Mouse (Mus musculus) MEL (cell line): ENCODE results near the gene Foxd3. TPM values are rescaled to one million over a fixed set of nuclear protein-coding genes. Genes with fewer than 3 reads are reported as not detected.

ENCODE experiments used
- DNase-seq: peaks from one replicate; pipeline ENCODE4 v3.0.0; 2011; ENCODE audit warnings: low read depth, low spot score
- H3K27ac ChIP-seq: 2 replicates; pipeline ENCODE4 v1.5.1; 2012; ENCODE audit warnings: low read depth, mild to moderate bottlenecking, control low read depth, low read length, moderate library complexity; ENCODE audit not compliant: control insufficient read depth
- H3K27me3 ChIP-seq, 2 experiments: fragments of 150-350 bp in 1 of 2; sonication (generic) in 1 of 2; 2 replicates each; pipeline ENCODE4 v1.6.1; 2012; ENCODE audit warnings: low read length in 2 of 2, mild to moderate bottlenecking in 2 of 2, improper control_type of control experiment in 1 of 2, moderate library complexity in 1 of 2; ENCODE audit not compliant: insufficient read depth in 2 of 2, control insufficient read depth in 1 of 2
- H3K36me3 ChIP-seq, 2 experiments: 2 replicates each; pipeline ENCODE4 v1.6.1; 2012 to 2014; ENCODE audit warnings: low read length in 2 of 2, improper control_type of control experiment in 1 of 2, inconsistent platforms in 1 of 2, mild to moderate bottlenecking in 1 of 2; ENCODE audit not compliant: insufficient read depth in 2 of 2, control insufficient read depth in 1 of 2
- H3K4me1 ChIP-seq, 2 experiments: fragments of 150-350 bp in 1 of 2; sonication (generic) in 1 of 2; 2 replicates each; pipeline ENCODE4 v1.6.1; 2012; ENCODE audit warnings: low read length in 2 of 2, improper control_type of control experiment in 1 of 2, mild to moderate bottlenecking in 1 of 2; ENCODE audit not compliant: insufficient read depth in 2 of 2, control insufficient read depth in 1 of 2
- H3K4me3 ChIP-seq, 2 experiments: fragments of 150-350 bp in 1 of 2; sonication (generic) in 1 of 2; 2 replicates each; pipeline ENCODE4 v1.5.1; 2012; ENCODE audit warnings: low read depth in 2 of 2, low read length in 2 of 2, mild to moderate bottlenecking in 2 of 2, moderate library complexity in 2 of 2, control low read depth in 1 of 2, improper control_type of control experiment in 1 of 2; ENCODE audit not compliant: control insufficient read depth in 1 of 2, insufficient read depth in 1 of 2
- H3K79me2 ChIP-seq: 2 replicates; pipeline ENCODE4 v1.6.1; 2012; ENCODE audit warnings: mild to moderate bottlenecking, low read length, moderate library complexity; ENCODE audit not compliant: control insufficient read depth, poor library complexity, insufficient read depth
- H3K9ac ChIP-seq: 2 replicates; pipeline ENCODE4 v1.6.1; 2012; ENCODE audit warnings: low read depth, mild to moderate bottlenecking, control low read depth, low read length, moderate library complexity; ENCODE audit not compliant: control insufficient read depth, poor library complexity, severe bottlenecking
- H3K9me3 ChIP-seq: fragments of 150-350 bp; sonication (generic); replicated peaks from 2 replicates; pipeline ENCODE4 v1.6.1; 2012; ENCODE audit warnings: mild to moderate bottlenecking, low read length, improper control_type of control experiment, moderate library complexity; ENCODE audit not compliant: insufficient read depth
- CTCF ChIP-seq, 3 experiments: IDR thresholded peaks in 2 of 3; conservative IDR thresholded peaks in 1 of 3; 2 replicates each; pipeline ENCODE4 v1.5.1; 2011 to 2012; ENCODE audit warnings: low read length in 3 of 3, low read depth in 2 of 3, mild to moderate bottlenecking in 2 of 3, improper control_type of control experiment in 1 of 3, inconsistent platforms in 1 of 3, mixed read lengths in 1 of 3, moderate library complexity in 1 of 3; ENCODE audit not compliant: control insufficient read depth in 1 of 3, insufficient read depth in 1 of 3, poor library complexity in 1 of 3, severe bottlenecking in 1 of 3
- ELF1 ChIP-seq: IDR thresholded peaks from 2 replicates; pipeline ENCODE4 v1.6.1; 2014; ENCODE audit warnings: low read depth, mild to moderate bottlenecking, inconsistent platforms, low read length, improper control_type of control experiment, moderate library complexity
- EP300 ChIP-seq, 2 experiments: IDR thresholded peaks; 2 replicates each; pipeline ENCODE4 v1.6.1; 2011; ENCODE audit warnings: improper control_type of control experiment in 2 of 2, low read length in 2 of 2, low read depth in 1 of 2, mild to moderate bottlenecking in 1 of 2
- GATA1 ChIP-seq: IDR thresholded peaks from 2 replicates; pipeline ENCODE4 v1.6.1; 2011; ENCODE audit warnings: low read depth, low read length, improper control_type of control experiment
- HCFC1 ChIP-seq: IDR thresholded peaks from 2 replicates; pipeline ENCODE4 v1.6.1; 2012; ENCODE audit warnings: low read depth, mild to moderate bottlenecking, inconsistent platforms, low read length, improper control_type of control experiment, moderate library complexity
- JUND ChIP-seq: IDR thresholded peaks from 2 replicates; pipeline ENCODE4 v1.6.1; 2011; ENCODE audit warnings: low read depth, mild to moderate bottlenecking, improper control_type of control experiment, low read length
- MXI1 ChIP-seq: IDR thresholded peaks from 2 replicates; pipeline ENCODE4 v1.6.1; 2011; ENCODE audit warnings: mild to moderate bottlenecking, low read depth, low read length, improper control_type of control experiment
- MYC ChIP-seq: IDR thresholded peaks from 2 replicates; pipeline ENCODE4 v1.6.1; 2011; ENCODE audit warnings: low read depth, mild to moderate bottlenecking, low read length, improper control_type of control experiment, moderate library complexity
- POLR2AphosphoS5 ChIP-seq: IDR thresholded peaks from 2 replicates; pipeline ENCODE4 v1.6.1; 2012; ENCODE audit warnings: low read depth, borderline replicate concordance, mild to moderate bottlenecking, inconsistent platforms, low read length, moderate library complexity, mixed read lengths
- RAD21 ChIP-seq: IDR thresholded peaks from 2 replicates; pipeline ENCODE4 v1.6.1; 2011; ENCODE audit warnings: mild to moderate bottlenecking, low read depth, low read length, improper control_type of control experiment
- SMC3 ChIP-seq: IDR thresholded peaks from 2 replicates; pipeline ENCODE4 v1.6.1; 2011; ENCODE audit warnings: low read depth, low read length, improper control_type of control experiment
- TBP ChIP-seq: IDR thresholded peaks from 2 replicates; pipeline ENCODE4 v1.8.0; 2011; ENCODE audit warnings: low read depth, low read length, improper control_type of control experiment
- TCF12 ChIP-seq: IDR thresholded peaks from 2 replicates; pipeline ENCODE4 v1.6.1; 2014; ENCODE audit warnings: low read depth, mild to moderate bottlenecking, inconsistent platforms, low read length, improper control_type of control experiment, moderate library complexity
- UBTF ChIP-seq: IDR thresholded peaks from 2 replicates; pipeline ENCODE4 v1.6.1; 2012; ENCODE audit warnings: low read depth, mild to moderate bottlenecking, inconsistent platforms, low read length, improper control_type of control experiment, moderate library complexity, borderline replicate concordance; ENCODE audit not compliant: insufficient read depth
- USF1 ChIP-seq: IDR thresholded peaks from 2 replicates; pipeline ENCODE4 v1.6.1; 2014; ENCODE audit warnings: low read depth, mild to moderate bottlenecking, inconsistent platforms, low read length, improper control_type of control experiment, moderate library complexity
- USF2 ChIP-seq, 2 experiments: IDR thresholded peaks; 2 replicates each; pipeline ENCODE4 v1.6.1; 2011 to 2012; ENCODE audit warnings: improper control_type of control experiment in 2 of 2, low read length in 2 of 2, borderline replicate concordance in 1 of 2, inconsistent platforms in 1 of 2, low read depth in 1 of 2, mild to moderate bottlenecking in 1 of 2; ENCODE audit not compliant: insufficient read depth in 1 of 2
- ZKSCAN1 ChIP-seq: IDR thresholded peaks from 2 replicates; pipeline ENCODE4 v1.6.1; 2012; ENCODE audit warnings: low read depth, mild to moderate bottlenecking, inconsistent platforms, low read length, improper control_type of control experiment, moderate library complexity
- ZMIZ1 ChIP-seq: IDR thresholded peaks from 2 replicates; pipeline ENCODE4 v1.6.1; 2012; ENCODE audit warnings: low read depth, mild to moderate bottlenecking, inconsistent platforms, low read length, improper control_type of control experiment, moderate library complexity
- ZNF384 ChIP-seq: IDR thresholded peaks from 2 replicates; pipeline ENCODE4 v1.6.1; 2012; ENCODE audit warnings: low read depth, mild to moderate bottlenecking, inconsistent platforms, low read length, improper control_type of control experiment
- polyA plus RNA-seq, 2 experiments: library from polyadenylated mRNA; stranded (reverse) in 1 of 2; unstranded in 1 of 2; fragments of >175 nt in 1 of 2; fragments of >200 nt in 1 of 2; gene quantifications; 2 replicates each; pipeline versions ENCODE4 v1.2.1 to v1.2.4; 2012; ENCODE audit warnings: low replicate concordance in 2 of 2, low read depth in 1 of 2; ENCODE audit not compliant: insufficient read length in 2 of 2, insufficient read depth in 1 of 2, missing spikeins in 1 of 2
- total RNA-seq: library from RNA; depleted of rRNA; stranded (reverse); fragments of 300-350 nt; gene quantifications from 2 replicates; pipeline ENCODE4 v1.2.3, GENCODE M21; 2012

Foxd3 gene
- total and polyA plus RNA-seq, 3 experiments, result not detected

DNA sequence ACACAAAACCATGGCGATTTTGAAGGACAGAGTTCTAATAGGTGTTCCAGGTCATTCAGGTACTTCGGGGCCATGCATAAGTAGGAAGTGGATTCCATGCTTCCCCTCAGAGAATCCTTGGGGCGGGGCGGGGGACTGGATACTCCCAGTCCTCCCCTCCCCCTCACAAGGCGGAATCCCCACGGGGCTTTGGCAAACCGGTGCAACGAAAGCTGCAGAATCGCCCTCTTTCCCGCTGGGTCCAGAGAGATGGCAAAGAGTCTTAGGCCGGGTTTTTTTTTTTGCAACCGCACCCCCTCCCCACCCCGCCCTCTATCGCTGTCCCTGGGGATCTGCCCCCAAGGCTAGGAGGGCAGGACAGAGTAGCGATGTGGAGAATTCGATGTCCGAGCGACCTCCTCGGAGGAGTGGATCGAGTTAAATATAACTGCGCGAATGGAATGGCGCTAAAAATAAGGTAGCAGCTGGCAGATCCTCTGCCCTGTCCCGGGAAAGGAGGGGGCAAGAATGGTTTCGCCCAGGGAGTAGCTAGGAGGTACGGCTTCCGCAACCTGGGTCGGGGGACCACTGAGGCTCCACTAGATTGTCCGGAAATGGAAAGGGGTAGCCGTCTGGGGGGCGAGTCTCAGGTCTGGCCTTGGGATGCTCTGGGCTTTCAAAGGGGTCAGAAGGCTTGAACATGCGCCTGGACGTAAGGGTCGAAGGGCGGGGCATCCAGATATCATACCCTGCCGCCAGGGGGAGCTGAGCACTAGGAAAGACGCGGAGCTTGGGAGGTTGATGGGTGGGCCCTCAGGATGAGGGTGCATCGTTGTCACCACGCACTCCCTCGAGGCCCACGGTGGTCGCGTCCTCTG is 5.8 kb upstream of the Foxd3 start:
- no peak for TF ChIP-seq ZNF384
- no peak for TF ChIP-seq CTCF (IDR thresholded peaks at IDR 0.05 in 2 of 3, conservative IDR thresholded peaks at IDR 0.05 in 1 of 3; ENCODE audit: control insufficient read depth in 1 of 3, insufficient read depth in 1 of 3, low read depth in 2 of 3, low read length in 3 of 3, poor library complexity in 1 of 3, severe bottlenecking in 1 of 3)
- no peak for TF ChIP-seq HCFC1
- no peak for TF ChIP-seq RAD21
- no peak for TF ChIP-seq MYC
- no peak for TF ChIP-seq ZMIZ1
- no peak for TF ChIP-seq ZKSCAN1
- no peak for TF ChIP-seq EP300 (IDR thresholded peaks at IDR 0.05; ENCODE audit: low read depth in 1 of 2, low read length in 2 of 2)
- no peaks in the 10 kb centered on the region for H3K79me2 ChIP-seq
- H3K4me3 ChIP-seq, result no peak overlapping the region
- H3K27me3 ChIP-seq, result no peaks in the 10 kb centered on the region
- H3K4me1 ChIP-seq, result no peaks in the 10 kb centered on the region
- DNase-seq, result no peak
- no peak overlapping the region for H3K9ac ChIP-seq
- no peaks in the 10 kb centered on the region for H3K36me3 ChIP-seq
- H3K9me3 ChIP-seq, result no peaks in the 10 kb centered on the region
- no peak overlapping the region for H3K27ac ChIP-seq

- no peak for TF ChIP-seq JUND
- TF ChIP-seq MYC, result no peak
- TF ChIP-seq USF2 (IDR thresholded peaks at IDR 0.05; ENCODE audit: borderline replicate concordance in 1 of 2, insufficient read depth in 1 of 2, low read depth in 1 of 2, low read length in 2 of 2), result no peak
- no peak for TF ChIP-seq POLR2AphosphoS5
- no peak for TF ChIP-seq USF1
- TF ChIP-seq GATA1, result no peak
- no peak for TF ChIP-seq CTCF (IDR thresholded peaks at IDR 0.05 in 2 of 3, conservative IDR thresholded peaks at IDR 0.05 in 1 of 3; ENCODE audit: control insufficient read depth in 1 of 3, insufficient read depth in 1 of 3, low read depth in 2 of 3, low read length in 3 of 3, poor library complexity in 1 of 3, severe bottlenecking in 1 of 3)
- TF ChIP-seq SMC3, result no peak
- no peak for TF ChIP-seq RAD21
- no peak for TF ChIP-seq TBP
- TF ChIP-seq ELF1, result no peak
- no peak for TF ChIP-seq MXI1
- TF ChIP-seq UBTF, result no peak
- TF ChIP-seq TCF12, result no peak
- DNase-seq, result no peak
- H3K79me2 ChIP-seq, result no peaks in the 10 kb centered on the region
- no peaks in the 10 kb centered on the region for H3K27me3 ChIP-seq
- H3K9ac ChIP-seq, result no peak overlapping the region
- H3K4me1 ChIP-seq, result no peaks in the 10 kb centered on the region
- no peaks in the 10 kb centered on the region for H3K9me3 ChIP-seq
- H3K4me3 ChIP-seq, result no peak overlapping the region
- H3K27ac ChIP-seq, result no peak overlapping the region
- H3K36me3 ChIP-seq, result no peaks in the 10 kb centered on the region
These were observed 5.0 kb upstream of the Foxd3 start for GRCm38 (mm10) chr4:99650945-99651690.
